Mouse (Mus musculus) forelimb bud, embryonic 11.5 days (tissue): ENCODE data around the gene Zbtb32.

ENCODE experiments used
- DNase-seq: peaks from one replicate; pipeline ENCODE4 v3.0.0-alpha.2; 2012; ENCODE audit warnings: low read depth, low spot score

The Zbtb32 gene

GRCm38 (mm10) chr7:30598786-30599185, at the start of gene Zbtb32:
Gene Zbtb32 (minus strand): TSS chr7:30598909.
- DNase-seq: no peak

- DNase-seq: no peak
Observed at GRCm38 (mm10) chr7:30639083-30639482, 40.4 kb upstream of the Zbtb32 start.

- DNase-seq: no peak
Observed at GRCm38 (mm10) chr7:30636395-30636794, 37.7 kb upstream of the Zbtb32 start.

GRCm38 (mm10) chr7:30635752-30636151, 37.0 kb upstream of the Zbtb32 start, which contains the start of gene Etv2:
Gene Etv2 (minus strand): TSS chr7:30635852.
- DNase-seq: no peak

- peak; percentile 73 for DNase-seq
Observed at GRCm38 (mm10) chr7:30634621-30635020, 35.9 kb upstream of the Zbtb32 start.

- DNase-seq: no peak
Observed at GRCm38 (mm10) chr7:30633762-30634412, 35.2 kb upstream of the Zbtb32 start.

- DNase-seq: no peak
Observed at GRCm38 (mm10) chr7:30629013-30629412, 30.3 kb upstream of the Zbtb32 start.

- DNase-seq: no peak
Observed at GRCm38 (mm10) chr7:30626647-30627046, 27.9 kb upstream of the Zbtb32 start.

GRCm38 (mm10) chr7:30625530-30626384, 27.0 kb upstream of the Zbtb32 start, which contains the start of gene Cox6b1:
Gene Cox6b1 (minus strand): TSS chr7:30626151.
- peak; percentile 87 for DNase-seq

- DNase-seq: no peak
Observed at GRCm38 (mm10) chr7:30619202-30619601, 20.5 kb upstream of the Zbtb32 start.

- DNase-seq: no peak
Observed at GRCm38 (mm10) chr7:30618658-30619057, 19.9 kb upstream of the Zbtb32 start.

GRCm38 (mm10) chr7:30615049-30615760, 16.5 kb upstream of the Zbtb32 start:
- DNase-seq: no peak

GRCm38 (mm10) chr7:30614454-30614853, 15.7 kb upstream of the Zbtb32 start:
- no peak for DNase-seq

GRCm38 (mm10) chr7:30613529-30614112, 14.9 kb upstream of the Zbtb32 start:
- DNase-seq: peak; percentile 62

- DNase-seq: no peak
Observed at GRCm38 (mm10) chr7:30612654-30613402, 14.1 kb upstream of the Zbtb32 start, which contains the start of gene Upk1a. Gene Upk1a (minus strand): TSS chr7:30612847.

GRCm38 (mm10) chr7:30610043-30610442, 11.3 kb upstream of the Zbtb32 start:
- DNase-seq: no peak

- no peak for DNase-seq
Observed at GRCm38 (mm10) chr7:30608476-30608875, 9.8 kb upstream of the Zbtb32 start.

GRCm38 (mm10) chr7:30607706-30608309, 9.1 kb upstream of the Zbtb32 start:
- DNase-seq: peak; percentile 56

- no peak for DNase-seq
Observed at GRCm38 (mm10) chr7:30604944-30605343, 6.2 kb upstream of the Zbtb32 start.

- DNase-seq: no peak
Observed at GRCm38 (mm10) chr7:30604424-30604823, 5.7 kb upstream of the Zbtb32 start.
